Mouse (Mus musculus) olfactory bulb, adult 2 months (tissue): ENCODE measurements around the gene Idi2. TPM values are rescaled to one million over a fixed set of nuclear protein-coding genes. Genes with fewer than 3 reads are reported as not detected.
"Not testable (repeated sequence)": the region's sequence is repeated elsewhere in the genome, so short reads cannot be mapped to it uniquely, and the experiment has no call there.

Source experiments
- H3K27ac ChIP-seq: fragments of 200-500 bp; 2 replicates; pipeline ENCODE4 v1.5.1; 2012; ENCODE audit warnings: low read depth, low read length; ENCODE audit not compliant: insufficient read depth
- H3K4me1 ChIP-seq: fragments of 200-500 bp; 2 replicates; pipeline ENCODE4 v1.6.1; 2012; ENCODE audit warnings: low read length; ENCODE audit not compliant: control insufficient read depth, insufficient read depth
- H3K4me3 ChIP-seq: fragments of 200-500 bp; 2 replicates; pipeline ENCODE4 v1.5.1; 2012; ENCODE audit warnings: mild to moderate bottlenecking, low read depth, low read length, moderate library complexity; ENCODE audit not compliant: insufficient read depth
- CTCF ChIP-seq: fragments of 200-500 bp; IDR thresholded peaks from 2 replicates; pipeline ENCODE4 v1.5.1; 2012; ENCODE audit warnings: low read depth, mild to moderate bottlenecking, low read length, moderate library complexity; ENCODE audit not compliant: insufficient read depth
- POLR2A ChIP-seq: fragments of 200-500 bp; IDR thresholded peaks from 2 replicates; pipeline ENCODE4 v1.6.1; 2012; ENCODE audit warnings: mild to moderate bottlenecking, low read depth, low read length, moderate library complexity; ENCODE audit not compliant: insufficient read depth
- WGBS: fragments of 180-500 bp; shearing (Covaris S2); methylation state at CpG from one replicate; pipeline ENCODE4 v1.1.7; 2018; 5-methylcytosine and 5-hydroxymethylcytosine counted together
- polyA plus RNA-seq: library from polyadenylated mRNA; stranded (reverse); fragments of >200 nt; gene quantifications from 2 replicates; pipeline ENCODE4 v1.2.4, GENCODE M21; 2012; ENCODE audit warnings: low replicate concordance; ENCODE audit not compliant: missing spikeins, insufficient read depth, insufficient read length

Gene Idi2
- polyA plus RNA-seq, result not detected in 2 replicates

- H3K27ac ChIP-seq, H3K4me3 ChIP-seq, H3K4me1 ChIP-seq: not testable (repeated sequence)
Observed at GRCm38 (mm10) chr13:8952563-8952962, at the start of gene Idi2. Gene Idi2, plus strand, starts transcription at chr13:8952863.

DNA sequence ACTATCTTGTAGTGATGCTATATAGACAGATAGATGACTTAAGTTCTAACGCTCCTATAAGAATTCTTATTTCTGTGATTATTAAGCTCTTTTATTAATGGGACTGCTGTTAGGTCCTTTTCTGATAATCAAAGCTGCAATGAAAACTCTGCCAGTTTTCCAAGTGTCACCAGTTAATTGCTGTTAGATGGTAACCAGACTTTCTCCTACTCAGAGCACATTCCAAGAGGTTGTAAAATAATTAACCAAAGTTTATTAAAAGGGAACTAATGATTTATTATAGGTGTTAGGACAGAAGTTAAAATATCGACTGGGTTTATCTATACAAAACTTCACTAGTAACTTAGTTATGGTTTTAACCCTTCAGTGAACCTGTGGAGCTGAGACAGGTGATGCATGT, 46.7 kb upstream of the Idi2 start:
- not testable (repeated sequence) for H3K4me3 ChIP-seq, H3K27ac ChIP-seq, H3K4me1 ChIP-seq
- 91% methylated on average over 2 of the region's 2 CpGs for WGBS

DNA sequence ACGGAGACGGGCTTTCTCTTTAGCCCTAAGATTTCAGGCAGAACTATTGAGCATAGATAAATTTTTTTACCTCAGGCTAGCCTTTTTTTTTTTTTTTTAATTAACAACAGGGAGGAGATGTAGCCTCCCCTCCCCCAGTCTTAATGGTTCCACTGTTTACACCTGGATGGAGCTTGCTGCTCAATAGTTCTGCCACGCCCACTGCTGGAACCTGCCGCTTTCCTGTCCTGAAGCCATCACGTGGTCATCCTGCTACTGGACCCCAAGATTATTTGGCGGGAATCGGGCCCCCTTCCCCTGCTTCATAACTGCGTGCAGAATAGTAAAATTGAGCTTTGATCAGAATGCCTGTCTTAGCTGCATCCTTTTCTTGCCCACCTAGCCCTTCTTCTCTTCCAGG, 38.8 kb upstream of the Idi2 start:
- H3K27ac ChIP-seq, H3K4me3 ChIP-seq, H3K4me1 ChIP-seq: not testable (repeated sequence)
- 90% methylated on average over 8 of the region's 8 CpGs for WGBS

DNA sequence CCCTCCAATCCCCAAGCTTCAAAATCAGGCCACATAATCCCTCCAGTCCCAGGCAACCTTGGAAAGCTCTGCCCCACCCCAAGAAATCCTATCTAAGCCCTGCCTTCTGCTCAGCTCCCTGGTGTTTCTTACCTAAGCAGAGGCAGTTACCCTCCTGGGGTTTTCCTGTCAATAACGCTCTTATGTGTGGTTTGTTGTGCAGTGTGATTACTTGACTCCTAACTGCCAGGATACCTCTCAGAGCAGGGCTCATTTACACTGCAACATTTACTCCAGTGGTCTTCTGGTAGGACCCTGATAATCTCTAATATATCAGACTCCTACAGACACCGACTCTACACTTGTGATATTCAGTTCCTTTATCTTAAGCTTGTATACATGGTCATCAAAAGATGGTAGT, 19.2 kb upstream of the Idi2 start:
- 68% methylated on average over 2 of the region's 2 CpGs for WGBS
- no peaks in the 10 kb centered on the region for H3K4me1 ChIP-seq
- no peak overlapping the region for H3K4me3 ChIP-seq
- H3K27ac ChIP-seq, result no peak overlapping the region
- TF ChIP-seq CTCF (no peak), POLR2A (no peak)

DNA sequence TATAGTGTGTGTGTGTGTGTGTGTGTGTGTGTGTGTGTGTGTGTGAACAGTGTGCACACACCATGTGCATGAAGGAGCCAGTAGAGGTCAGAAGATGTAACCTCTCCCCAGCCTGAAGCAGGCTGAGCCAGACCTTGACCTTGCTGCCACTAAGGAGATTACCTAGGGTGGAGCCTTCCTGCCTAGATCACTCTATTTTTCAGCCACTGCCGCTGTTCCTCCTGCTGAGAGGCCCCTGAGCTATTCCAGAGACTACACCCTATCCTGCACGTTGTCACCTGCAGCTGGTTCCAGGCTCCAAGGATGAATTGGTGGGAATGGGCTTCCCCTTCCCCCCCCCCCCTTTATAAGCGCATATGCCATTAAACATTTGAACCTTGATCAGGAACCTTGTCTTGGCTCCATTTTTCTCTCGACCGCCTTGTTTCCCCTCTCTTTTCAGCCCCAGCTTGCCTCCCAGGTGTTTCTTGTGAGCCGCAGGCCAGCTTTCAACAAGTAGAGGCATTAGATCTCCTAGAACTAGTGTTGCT, 15.0 kb upstream of the Idi2 start:
- H3K4me3 ChIP-seq, H3K4me1 ChIP-seq: not testable (repeated sequence)
- 77% methylated on average over 6 of the region's 6 CpGs for WGBS

DNA sequence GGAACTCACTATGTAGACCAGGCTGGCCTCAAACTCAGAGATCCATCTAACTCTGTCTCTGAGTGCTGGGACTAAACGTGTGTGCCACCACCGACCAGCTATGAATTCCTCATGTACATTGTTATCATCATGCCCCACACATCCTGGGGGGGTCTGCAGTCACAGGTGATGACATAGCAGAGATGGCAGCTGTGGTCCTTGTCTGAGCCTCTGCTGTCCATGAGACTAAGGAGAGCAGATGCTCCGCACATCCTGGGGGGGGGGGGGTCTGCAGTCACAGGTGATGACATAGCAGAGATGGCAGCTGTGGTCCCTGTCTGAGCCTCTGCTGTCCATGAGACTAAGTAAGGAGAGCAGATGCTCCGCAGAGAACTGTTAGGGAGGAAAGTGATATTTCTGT, 11.6 kb upstream of the Idi2 start:
- H3K4me3 ChIP-seq, H3K27ac ChIP-seq, H3K4me1 ChIP-seq: not testable (repeated sequence)
- WGBS, result 94% methylated on average over 4 of the region's 4 CpGs

More for the DNA sequence above, 15.0 kb upstream of the Idi2 start:
- H3K27ac ChIP-seq, result not testable (repeated sequence)

DNA sequence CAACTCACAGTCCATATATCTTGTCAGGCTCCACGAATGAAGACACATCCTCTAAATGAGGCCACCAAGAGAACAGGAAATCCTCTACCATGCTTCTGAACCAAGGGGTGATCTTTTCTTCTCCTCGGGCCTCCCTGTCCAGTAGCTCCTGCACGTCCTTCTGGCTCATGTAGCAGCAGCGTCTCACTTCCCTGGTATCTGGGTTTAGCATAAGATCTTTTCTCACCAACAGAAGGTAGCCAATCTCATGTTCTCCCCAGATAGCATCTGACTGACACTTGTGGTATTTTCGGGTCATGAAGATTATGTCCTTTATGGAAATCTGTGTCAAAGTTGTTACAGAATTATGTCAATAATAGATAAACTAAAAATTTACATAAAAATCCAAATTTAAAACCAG, 11.0 kb upstream of the Idi2 start:
- not testable (repeated sequence) for H3K27ac ChIP-seq, H3K4me3 ChIP-seq, H3K4me1 ChIP-seq
- 100% methylated on average over 1 of the region's 5 CpGs for WGBS

- no CpG with 5 or more reads among the region's 5 CpGs for WGBS
- not testable (repeated sequence) for H3K4me1 ChIP-seq, H3K4me3 ChIP-seq, H3K27ac ChIP-seq
Observed at GRCm38 (mm10) chr13:8943828-8944227, 8.8 kb upstream of the Idi2 start.

- H3K4me1 ChIP-seq, H3K27ac ChIP-seq, H3K4me3 ChIP-seq: not testable (repeated sequence)
Observed at GRCm38 (mm10) chr13:8948131-8948530, 4.5 kb upstream of the Idi2 start, which contains the start of gene Gm9745. Gene Gm9745, minus strand, starts transcription at chr13:8948231.

DNA sequence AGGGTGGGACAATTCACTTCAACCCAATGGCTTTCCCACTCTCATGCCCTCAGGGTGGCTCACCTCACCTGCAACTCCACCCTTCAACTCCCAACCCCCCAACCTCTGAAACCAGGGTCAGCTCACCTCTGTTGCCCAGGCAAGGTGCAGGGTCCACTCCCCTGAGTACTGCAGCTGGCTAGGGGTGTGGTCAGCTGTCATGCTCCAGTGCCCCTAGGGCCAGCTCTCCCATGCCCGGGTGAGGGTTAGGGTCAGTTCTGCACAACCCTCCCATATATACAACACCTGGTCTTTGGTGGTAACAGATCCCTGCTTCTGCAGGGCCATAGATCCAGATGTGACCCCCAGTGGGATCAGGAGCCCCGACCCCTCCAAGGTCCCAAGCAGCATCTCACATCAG, 2.5 kb downstream of the Idi2 start:
- WGBS, result 93% methylated on average over 2 of the region's 2 CpGs

GRCm38 (mm10) chr13:8956873-8957272, 4.2 kb downstream of the Idi2 start:
- H3K4me3 ChIP-seq, H3K27ac ChIP-seq, H3K4me1 ChIP-seq: not testable (repeated sequence)
- no CpG with 5 or more reads among the region's 5 CpGs for WGBS

More for the DNA sequence above, 2.5 kb downstream of the Idi2 start:
- not testable (repeated sequence) for H3K4me3 ChIP-seq, H3K27ac ChIP-seq, H3K4me1 ChIP-seq

GRCm38 (mm10) chr13:8959058-8959457, 6.4 kb downstream of the Idi2 start:
- H3K4me1 ChIP-seq, H3K4me3 ChIP-seq, H3K27ac ChIP-seq: not testable (repeated sequence)
- 78% methylated on average over 1 of the region's 5 CpGs for WGBS

DNA sequence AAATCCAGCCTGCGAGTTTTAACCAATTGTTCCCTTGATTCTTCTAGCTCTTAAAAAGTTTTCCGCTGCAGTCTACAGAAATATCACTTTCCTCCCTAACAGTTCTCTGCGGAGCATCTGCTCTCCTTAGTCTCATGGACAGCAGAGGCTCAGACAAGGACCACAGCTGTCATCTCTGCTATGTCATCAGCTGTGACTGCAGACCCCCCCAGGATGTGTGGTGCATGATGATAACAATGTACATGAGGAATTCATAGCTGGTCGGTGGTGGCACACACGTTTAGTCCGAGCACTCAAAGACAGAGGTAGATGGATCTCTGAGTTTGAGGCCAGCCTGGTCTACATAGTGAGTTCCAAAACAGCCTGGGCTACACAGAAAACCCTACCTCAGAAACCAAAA, 6.9 kb downstream of the Idi2 start:
- H3K4me1 ChIP-seq, H3K27ac ChIP-seq, H3K4me3 ChIP-seq: not testable (repeated sequence)
- 95% methylated on average over 5 of the region's 6 CpGs for WGBS

DNA sequence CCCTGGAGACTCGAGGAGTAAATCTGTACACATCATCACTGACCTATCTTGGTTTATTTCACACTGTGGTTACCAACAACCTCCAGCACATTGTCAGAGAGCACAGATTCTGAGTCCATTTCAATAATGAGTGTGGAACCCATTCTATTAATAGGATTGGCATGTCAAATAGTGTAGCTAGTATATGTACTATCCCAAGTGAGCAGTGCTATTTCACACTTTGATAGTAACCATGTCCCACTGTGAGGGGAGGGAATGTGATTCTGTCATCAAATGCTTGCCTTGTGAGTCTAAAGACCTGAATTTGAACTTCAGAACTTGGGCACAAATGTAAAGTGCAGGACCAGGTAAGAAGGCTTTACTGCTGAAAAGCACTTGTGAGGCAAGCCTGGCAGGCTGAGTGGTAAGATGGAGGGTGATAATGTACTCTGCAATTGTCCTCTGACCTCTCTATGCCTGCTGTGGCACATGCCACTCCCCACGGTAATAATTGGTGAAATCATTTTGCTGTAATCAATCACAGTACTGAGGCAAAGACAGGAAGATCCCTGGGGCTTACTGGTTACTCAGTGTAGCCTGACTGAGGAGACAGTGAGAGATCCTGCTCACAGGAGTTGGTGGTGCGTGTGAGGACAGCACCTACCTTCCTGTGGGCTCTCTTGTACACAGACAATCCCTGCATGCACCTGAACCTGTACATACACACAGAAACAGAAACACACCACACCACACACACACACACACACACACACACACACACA, 8.6 kb downstream of the Idi2 start:
- 74% methylated on average over 3 of the region's 3 CpGs for WGBS
- H3K27ac ChIP-seq, H3K4me1 ChIP-seq, H3K4me3 ChIP-seq: not testable (repeated sequence)

GRCm38 (mm10) chr13:8962266-8962665, 9.6 kb downstream of the Idi2 start:
- not testable (repeated sequence) for H3K27ac ChIP-seq, H3K4me1 ChIP-seq, H3K4me3 ChIP-seq
- WGBS, result 39% methylated on average over 5 of the region's 5 CpGs
